In the genomic region with DNA sequence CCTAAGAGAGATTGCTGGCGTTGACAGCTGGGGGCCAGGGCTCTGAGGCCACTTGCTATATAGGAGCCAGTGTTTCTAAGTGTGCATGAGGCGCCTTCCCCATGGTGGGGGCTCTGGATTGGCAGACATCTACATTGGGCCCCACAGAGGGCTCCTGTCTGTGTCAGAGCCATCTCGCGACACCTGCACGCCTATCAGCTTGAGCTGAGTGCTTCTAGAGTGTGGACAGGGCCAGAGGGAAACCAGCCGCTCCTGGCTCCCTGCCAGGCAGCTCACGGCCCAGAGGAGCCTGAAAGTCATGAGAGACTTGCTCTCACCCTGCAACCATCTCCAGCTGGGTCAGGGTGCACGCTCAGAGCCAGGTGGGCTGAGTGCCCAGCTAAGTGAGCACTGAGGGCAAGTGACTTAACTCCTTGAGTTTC, we compare ENCODE assay signal across 9 mouse cellular contexts.
A peak's percentile ranks its signal among the peaks of the same experiment; 100 is the strongest.
DNase-seq lines count a peak whose midpoint lies in the region; ATAC-seq lines count a peak whose summit lies in the region.
"Had no signal": no experiment of that assay in that cellular context is flagged by ENCODE, and none has a peak within 500 bp of the region (broad histone marks: within the 10 kb centered on the region; RNA-seq: fewer than 3 reads in every experiment).

No protein-coding gene starts in this region.

- DNase-seq in A20 (ENCODE audit: low read depth, low spot score), result peak; percentile 82
- peak; percentile 42 to 79 for DNase-seq in adrenal gland, adult (ENCODE audit: inconsistent age in 2 of 2, low spot score in 1 of 2)
- DNase-seq in heart, adult 18-20 months, result peak; percentile 89 to 94
- peak; percentile 36 for DNase-seq in urinary bladder, postnatal 25 days (ENCODE audit: low spot score)
- no peak for DNase-seq in left cerebral cortex, adult 11 months (ENCODE audit: low spot score)

- no peaks in the 10 kb centered on the region for H3K27me3 ChIP-seq in kidney, embryonic 14.5 days (ENCODE audit: control insufficient read depth, insufficient read depth, low read length)

- WGBS in kidney, embryonic 14.5 days, result 53% methylated on average over 8 of the region's 8 CpGs

- H3K4me2 ChIP-seq in kidney, embryonic 14.5 days (replicated peaks; ENCODE audit: low read depth, low read length), result no peak overlapping the region

- peak; percentile 46 for ATAC-seq in kidney, embryonic 14.5 days (ENCODE audit: low FRiP score, low TSS enrichment)
- ATAC-seq in megakaryocyte-erythroid progenitor cell, adult 5-6 weeks (replicated peaks; ENCODE audit: low FRiP score, low TSS enrichment, poor library complexity, severe bottlenecking), result 0 out of 2 replicates have a peak, but pooled peaks have one; percentile 34
- ATAC-seq in erythroblast, adult 5-6 weeks (replicated peaks; ENCODE audit: low FRiP score, poor library complexity, severe bottlenecking), result no peak

- no peaks in the 10 kb centered on the region for H3K36me3 ChIP-seq in kidney, embryonic 14.5 days (ENCODE audit: control insufficient read depth, insufficient read depth, low read length)

- H3K4me1 ChIP-seq in kidney, embryonic 14.5 days (ENCODE audit: control insufficient read depth, insufficient read depth, low read length), result peaks cover 6% of the 10 kb centered on the region; the same call in 1 of the 2 replicates
- H3K4me1 ChIP-seq: megakaryocyte, embryonic 14.5 days had no signal

- H3K9me3 ChIP-seq in kidney, embryonic 14.5 days (ENCODE audit: control insufficient read depth, low read length), result no peaks in the 10 kb centered on the region

- no peak overlapping the region for H3K4me3 ChIP-seq in kidney, embryonic 14.5 days (ENCODE audit: low read length)
- H3K4me3 ChIP-seq: megakaryocyte, embryonic 14.5 days had no signal

- no peak overlapping the region for H3K27ac ChIP-seq in kidney, embryonic 14.5 days (ENCODE audit: low read depth, low read length)

- no peak overlapping the region for H3K9ac ChIP-seq in kidney, embryonic 14.5 days (ENCODE audit: low read depth, low read length)
